Mouse (Mus musculus) embryonic fibroblast, embryonic 13.5 days (primary cell): ENCODE data around the gene Tmeff2.
"Not testable (repeated sequence)": the region's sequence is repeated elsewhere in the genome, so short reads cannot be mapped to it uniquely, and the experiment has no call there.

Source experiments
- CTCF ChIP-seq: IDR thresholded peaks from 2 replicates; pipeline ENCODE4 v1.5.1; 2011; ENCODE audit warnings: mild to moderate bottlenecking, control low read depth, low read length, moderate library complexity, borderline replicate concordance; ENCODE audit not compliant: insufficient read depth
- POLR2A ChIP-seq: IDR thresholded peaks from 2 replicates; pipeline ENCODE4 v1.6.1; 2011; ENCODE audit warnings: low read depth, mild to moderate bottlenecking, control low read depth, low read length, moderate library complexity

GRCm38 (mm10) chr1:50900386-50900785 is at the start of gene Tmeff2:
- TF ChIP-seq CTCF, POLR2A: not testable (repeated sequence)
